Mouse (Mus musculus) gastrocnemius, postnatal 10 days (tissue): ENCODE measurements around the gene Stk24. TPM values are rescaled to one million over a fixed set of nuclear protein-coding genes. Genes with fewer than 3 reads are reported as not detected.

ENCODE experiments used
- DNase-seq: peaks from one replicate; pipeline ENCODE4 v3.0.0; 2021; ENCODE audit warnings: mixed read lengths
- total RNA-seq, 2 experiments: library from RNA; stranded (reverse); gene quantifications; 2 replicates each; pipeline ENCODE4 v1.2.3; 2021

The Stk24 gene
- total RNA-seq, 2 experiments from 2014 or later: 37.6 to 39.7 TPM

GRCm38 (mm10) chr14:121350011-121350410 lies 29.8 kb downstream of the Stk24 start:
- no peak for DNase-seq

- DNase-seq: no peak
Observed at GRCm38 (mm10) chr14:121349291-121349690, 30.5 kb downstream of the Stk24 start.

GRCm38 (mm10) chr14:121348256-121348655 lies 31.6 kb downstream of the Stk24 start:
- peak; percentile 73 for DNase-seq

GRCm38 (mm10) chr14:121347134-121347533 lies 32.7 kb downstream of the Stk24 start:
- DNase-seq: no peak

- no peak for DNase-seq
Observed at GRCm38 (mm10) chr14:121346654-121347053, 33.2 kb downstream of the Stk24 start.

- DNase-seq: no peak
Observed at GRCm38 (mm10) chr14:121346053-121346452, 33.8 kb downstream of the Stk24 start.

- DNase-seq: no peak
Observed at GRCm38 (mm10) chr14:121344928-121345327, 34.9 kb downstream of the Stk24 start.

GRCm38 (mm10) chr14:121342885-121343284 lies 36.9 kb downstream of the Stk24 start:
- DNase-seq: no peak

- peak; percentile 64 for DNase-seq
Observed at GRCm38 (mm10) chr14:121339951-121340401, 39.8 kb downstream of the Stk24 start.

- DNase-seq: no peak
Observed at GRCm38 (mm10) chr14:121338819-121339573, 40.8 kb downstream of the Stk24 start.

GRCm38 (mm10) chr14:121330090-121330408 lies 49.8 kb downstream of the Stk24 start:
- no peak for DNase-seq

GRCm38 (mm10) chr14:121329401-121330089 lies 50.3 kb downstream of the Stk24 start:
- DNase-seq: no peak

- DNase-seq: no peak
Observed at GRCm38 (mm10) chr14:121328878-121329277, 50.9 kb downstream of the Stk24 start.

- DNase-seq: no peak
Observed at GRCm38 (mm10) chr14:121326432-121326831, 53.4 kb downstream of the Stk24 start.

GRCm38 (mm10) chr14:121324521-121325330 lies 55.1 kb downstream of the Stk24 start:
- no peak for DNase-seq

GRCm38 (mm10) chr14:121322641-121323040 lies 57.2 kb downstream of the Stk24 start:
- no peak for DNase-seq

- DNase-seq: no peak
Observed at GRCm38 (mm10) chr14:121322150-121322549, 57.7 kb downstream of the Stk24 start.

- no peak for DNase-seq
Observed at GRCm38 (mm10) chr14:121318382-121318781, 61.4 kb downstream of the Stk24 start.

GRCm38 (mm10) chr14:121317312-121317671 lies 62.5 kb downstream of the Stk24 start:
- DNase-seq: no peak

GRCm38 (mm10) chr14:121316631-121317311 lies 63.0 kb downstream of the Stk24 start:
- no peak for DNase-seq

- no peak for DNase-seq
Observed at GRCm38 (mm10) chr14:121316136-121316535, 63.7 kb downstream of the Stk24 start.

GRCm38 (mm10) chr14:121314934-121315333 lies 64.9 kb downstream of the Stk24 start:
- no peak for DNase-seq
